9 mouse cellular contexts compared by ENCODE assay signal in genomic region chr17:32075164-32075563, GRCm38 (mm10). TPM values are rescaled to one million over a fixed set of nuclear protein-coding genes. Genes with fewer than 3 reads are reported as not detected.
DNase-seq lines count a peak whose midpoint lies in the region; ATAC-seq and TF ChIP-seq lines count a peak whose summit lies in the region.
"Had no signal": no experiment of that assay in that cellular context is flagged by ENCODE, and none has a peak within 500 bp of the region (broad histone marks: within the 10 kb centered on the region; RNA-seq: fewer than 3 reads in every experiment).

No protein-coding gene starts in this region.

- DNase-seq in ovary, postnatal 36 days (ENCODE audit: low spot score): peak; percentile 48
- DNase-seq in ovary, postnatal 14 days (ENCODE audit: low spot score): no peak
- DNase-seq in WW6 (ENCODE audit: low read depth, low spot score): peak; percentile 28
- DNase-seq in embryonic facial prominence, embryonic 11.5 days (ENCODE audit: low spot score): peak; percentile 70
- peak; percentile 57 for DNase-seq in kidney, adult 2 months
- peak; percentile 76 for DNase-seq in liver, postnatal 0 days
- peak; percentile 76 for DNase-seq in retina, postnatal 1 day

- no peaks in the 10 kb centered on the region for H3K27me3 ChIP-seq in embryonic facial prominence, embryonic 11.5 days (ENCODE audit: control insufficient read depth, insufficient read depth, low read length)
- H3K27me3 ChIP-seq in kidney, adult 2 months (replicated peaks; ENCODE audit: control insufficient read depth, insufficient read depth, low read length): no peaks in the 10 kb centered on the region
- H3K27me3 ChIP-seq in liver, postnatal 0 days (ENCODE audit: insufficient read depth, low read length): no peaks in the 10 kb centered on the region

- H3K36me3 ChIP-seq in embryonic facial prominence, embryonic 11.5 days (replicated peaks; ENCODE audit: control insufficient read depth, insufficient read depth, low read depth, low read length): no peaks in the 10 kb centered on the region
- no peaks in the 10 kb centered on the region for H3K36me3 ChIP-seq in kidney, adult 2 months (ENCODE audit: control insufficient read depth, insufficient read depth, low read length)
- H3K36me3 ChIP-seq in liver, postnatal 0 days (replicated peaks; ENCODE audit: insufficient read depth, low read length): no peaks in the 10 kb centered on the region

- no peak for TF ChIP-seq POLR2A in kidney, adult 2 months (IDR thresholded peaks at IDR 0.05; ENCODE audit: low read depth, low read length)

- TF ChIP-seq EP300 in liver, postnatal 0 days (IDR thresholded peaks at IDR 0.05; ENCODE audit: low read depth): no peak

- no peak overlapping the region for H3K4me2 ChIP-seq in embryonic facial prominence, embryonic 11.5 days (ENCODE audit: low read depth, low read length)
- no peak overlapping the region for H3K4me2 ChIP-seq in liver, postnatal 0 days (ENCODE audit: low read depth, low read length)

- WGBS in embryonic facial prominence, embryonic 11.5 days: 0% methylated on average over 2 of the region's 2 CpGs
- WGBS in kidney, adult 2 months: 10% methylated on average over 2 of the region's 2 CpGs
- 12% methylated on average over 2 of the region's 2 CpGs for WGBS in liver, postnatal 0 days (ENCODE audit: insufficient replicate concordance)

- no peak for ATAC-seq in embryonic facial prominence, embryonic 11.5 days (replicated peaks; ENCODE audit: insufficient number of reproducible peaks, low FRiP score, low TSS enrichment, low read depth)
- ATAC-seq in liver, postnatal 0 days: peak; percentile 57; the same call in 1 of the 2 replicates
- no peak for ATAC-seq in erythroid progenitor cell, adult 5-6 weeks (replicated peaks; ENCODE audit: low FRiP score, poor library complexity, severe bottlenecking)

- H3K4me3 ChIP-seq in embryonic facial prominence, embryonic 11.5 days (ENCODE audit: low read depth, low read length): no peak overlapping the region
- no peak overlapping the region for H3K4me3 ChIP-seq in kidney, adult 2 months (ENCODE audit: insufficient read depth, low read depth, low read length)
- no peak overlapping the region for H3K4me3 ChIP-seq in liver, postnatal 0 days (ENCODE audit: low read depth, low read length)

- H3K27ac ChIP-seq in embryonic facial prominence, embryonic 11.5 days (replicated peaks; ENCODE audit: low read depth, low read length): no peak overlapping the region
- no peak overlapping the region for H3K27ac ChIP-seq in kidney, adult 2 months (ENCODE audit: insufficient read depth, low read depth, low read length)
- no peak overlapping the region for H3K27ac ChIP-seq in liver, postnatal 0 days (ENCODE audit: low read depth)

- H3K4me1 ChIP-seq in embryonic facial prominence, embryonic 11.5 days (ENCODE audit: control insufficient read depth, insufficient read depth, low read length): no peaks in the 10 kb centered on the region
- no peaks in the 10 kb centered on the region for H3K4me1 ChIP-seq in kidney, adult 2 months (ENCODE audit: control insufficient read depth, insufficient read depth, low read length)
- no peaks in the 10 kb centered on the region for H3K4me1 ChIP-seq in liver, postnatal 0 days (ENCODE audit: insufficient read depth)

- TF ChIP-seq CTCF in kidney, adult 2 months (conservative IDR thresholded peaks at IDR 0.05; ENCODE audit: insufficient read depth, insufficient read length, low read depth, low read length): peak; percentile 78
- peak; percentile 86 for TF ChIP-seq CTCF in liver, postnatal 0 days (IDR thresholded peaks at IDR 0.05; ENCODE audit: low read depth)

- H3K9ac ChIP-seq in embryonic facial prominence, embryonic 11.5 days (replicated peaks; ENCODE audit: low read length): no peak overlapping the region
- H3K9ac ChIP-seq in liver, postnatal 0 days (replicated peaks): no peak overlapping the region

- no peaks in the 10 kb centered on the region for H3K9me3 ChIP-seq in embryonic facial prominence, embryonic 11.5 days (replicated peaks; ENCODE audit: control insufficient read depth, low read length)
- no peaks in the 10 kb centered on the region for H3K9me3 ChIP-seq in liver, postnatal 0 days (ENCODE audit: low read length)

RNA-seq across cellular contexts. Expression of gene Hsf2bp, which starts 39.0 kb away (rescaled TPM):
- polyA plus RNA-seq in embryonic facial prominence, embryonic 11.5 days (2014; fragmentation: Nextera tagmentation; extraction: Ambion mirVana): 0.32 and 0.59 TPM in 2 replicates
- 5.1 and 5.9 TPM in 2 replicates for polyA plus RNA-seq in kidney, adult 2 months (2012; rRNA removed)
- 0.21 and 0.42 TPM in 2 replicates for polyA plus RNA-seq in liver, postnatal 0 days (2015; fragmentation: Nextera tagmentation; extraction: Ambion mirVana)
- not detected in 2 replicates for total RNA-seq in erythroid progenitor cell, adult 5-6 weeks (2015; ENCODE audit: low replicate concordance)
- not detected in 2 replicates for total RNA-seq in erythroid progenitor cell, adult 5-6 weeks (2017; ENCODE audit: low replicate concordance)
- total RNA-seq: neutrophil, adult 5-6 weeks had no signal

RNA-seq across cellular contexts. Expression of gene Rrp1b, which starts 39.3 kb away (rescaled TPM):
- 64.3 and 65.1 TPM in 2 replicates for polyA plus RNA-seq in embryonic facial prominence, embryonic 11.5 days (2014; fragmentation: Nextera tagmentation; extraction: Ambion mirVana)
- 4.7 and 5.8 TPM in 2 replicates for polyA plus RNA-seq in kidney, adult 2 months (2012; rRNA removed)
- 10.5 and 13.9 TPM in 2 replicates for polyA plus RNA-seq in liver, postnatal 0 days (2015; fragmentation: Nextera tagmentation; extraction: Ambion mirVana)
- total RNA-seq in erythroid progenitor cell, adult 5-6 weeks (2015; ENCODE audit: low replicate concordance): 4.0 and 8.8 TPM in 2 replicates
- total RNA-seq in erythroid progenitor cell, adult 5-6 weeks (2017; ENCODE audit: low replicate concordance): 1.5 and 5.4 TPM in 2 replicates
